Mouse (Mus musculus): Measurements from ENCODE around the gene Tekt2. TPM values are rescaled to one million over a fixed set of nuclear protein-coding genes. Genes with fewer than 3 reads are reported as not detected.

Gene Tekt2
- total RNA-seq, 4 experiments from 2014 or later: 0.86 to 1.6 (median 1.3) TPM

DNA sequence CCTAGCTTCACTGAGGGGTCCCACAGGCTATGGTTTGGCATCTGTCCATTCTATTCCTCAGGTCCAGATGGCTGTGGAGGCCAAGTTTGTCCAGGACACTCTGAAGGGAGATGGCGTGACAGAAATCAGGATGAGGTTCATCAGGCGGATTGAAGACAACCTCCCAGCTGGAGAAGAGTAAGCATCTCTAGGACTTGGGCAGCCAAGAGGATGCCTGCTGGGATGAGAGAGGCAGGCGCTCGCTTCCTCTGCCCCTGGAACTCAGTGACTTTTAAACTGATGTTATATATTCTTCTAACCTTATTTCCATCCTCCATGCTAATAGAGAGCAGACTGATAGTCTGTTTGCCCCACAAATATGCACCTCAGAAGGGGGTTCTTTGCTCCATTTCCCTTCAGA lies 50.4 kb downstream of the Tekt2 start:
- DNase-seq (ENCODE audit: low spot score in 2 of 2): no peak

DNA sequence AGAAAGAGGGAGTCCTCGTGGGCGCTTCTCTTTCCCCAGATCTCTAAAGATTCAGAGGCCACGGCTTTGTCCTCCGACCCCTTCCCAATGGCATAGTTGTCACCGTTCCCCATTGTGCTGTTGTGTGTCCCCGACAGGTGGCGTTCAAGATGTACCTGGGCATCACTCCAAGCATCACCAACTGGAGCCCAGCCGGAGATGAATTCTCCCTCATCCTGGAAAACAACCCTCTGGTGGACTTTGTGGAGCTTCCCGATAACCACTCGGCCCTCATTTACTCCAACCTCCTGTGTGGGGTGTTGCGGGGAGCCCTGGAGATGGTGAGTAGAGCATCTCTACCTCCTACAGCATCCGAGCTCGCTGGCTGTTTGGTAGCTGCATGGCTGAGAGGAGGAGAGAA lies 51.7 kb downstream of the Tekt2 start:
- DNase-seq (ENCODE audit: low spot score in 2 of 2): no peak

Other genes with a start within 250 kb of the Tekt2 start
- gene Lsm10, start 229.1 kb downstream of the Tekt2 start, total RNA-seq (2022): 10 to 100 TPM; 14.5 to 18.7 (median 15.5) TPM
- 10 to 100 TPM; 28.8 to 37.6 (median 33.8) TPM for gene Stk40, start 221.7 kb downstream of the Tekt2 start, total RNA-seq (2022)
- gene Eva1b, start 177.9 kb downstream of the Tekt2 start, total RNA-seq (2022): 1 to 10 TPM; 2.4 to 5.6 (median 3.1) TPM
- 1 to 10 TPM in 1 of 4 experiments, under 1 TPM in 3; 0.63 to 1.4 (median 0.85) TPM for gene Sh3d21, start 162.2 kb downstream of the Tekt2 start, total RNA-seq (2022)
- 100 to 1,000 TPM; 127 to 151 (median 148) TPM for gene Thrap3, start 122.9 kb downstream of the Tekt2 start, total RNA-seq (2022)
- gene Map7d1, start 69.3 kb downstream of the Tekt2 start, total RNA-seq (2022): 100 to 1,000 TPM; 224 to 273 (median 253) TPM
- gene Trappc3, start 63.4 kb downstream of the Tekt2 start, total RNA-seq (2022): 10 to 100 TPM; 86.2 to 93.4 (median 89.3) TPM
- 1 to 10 TPM; 1.9 to 4.0 (median 2.5) TPM for gene Col8a2, start 38.9 kb downstream of the Tekt2 start, total RNA-seq (2022)
- gene Adprhl2, start 4.0 kb downstream of the Tekt2 start, total RNA-seq (2022): 10 to 100 TPM; 26.9 to 32.0 (median 31.2) TPM
- gene Ago3, start 103.9 kb upstream of the Tekt2 start, total RNA-seq (2022): 10 to 100 TPM; 28.9 to 38.8 (median 32.1) TPM
- gene Ago1, start 142.9 kb upstream of the Tekt2 start, total RNA-seq (2022): 10 to 100 TPM; 48.5 to 57.9 (median 50.4) TPM
- 1 to 10 TPM; 7.1 to 8.8 (median 7.7) TPM for gene Ago4, start 207.8 kb upstream of the Tekt2 start, total RNA-seq (2022)
- gene Clspn, start 231.2 kb upstream of the Tekt2 start, total RNA-seq (2022): 1 to 10 TPM; 2.3 to 3.3 (median 3.0) TPM

Data from left cerebral cortex, adult 8-10 months (tissue).